Mouse (Mus musculus): ENCODE data around the gene Zfp11. TPM values are rescaled to one million over a fixed set of nuclear protein-coding genes. Genes with fewer than 3 reads are reported as not detected.
"Not testable (repeated sequence)": the region's sequence is repeated elsewhere in the genome, so short reads cannot be mapped to it uniquely, and the experiment has no call there.

The Zfp11 gene
- polyA plus RNA-seq, 1 experiment from 2014 or later = 0.60 TPM

GRCm38 (mm10) chr5:129667851-129668250 lies 2.0 kb downstream of the Zfp11 start:
- WGBS (ENCODE audit: insufficient replicate concordance) = 69% methylated on average over 4 of the region's 4 CpGs
- Histone ChIP-seq H3K4me2 (no peak overlapping the region), H3K4me1 (replicated peaks) (peaks cover 11% of the 10 kb centered on the region; the same call in 1 of the 2 replicates), H3K27me3 (no peaks in the 10 kb centered on the region), H3K4me3 (replicated peaks) (no peak overlapping the region), H3K27ac (replicated peaks) (no peak overlapping the region), H3K36me3 (replicated peaks) (no peaks in the 10 kb centered on the region), H3K9me3 (replicated peaks) (no peaks in the 10 kb centered on the region), H3K9ac (no peak overlapping the region)
- no peak for ATAC-seq (ENCODE audit: insufficient read depth)

DNA sequence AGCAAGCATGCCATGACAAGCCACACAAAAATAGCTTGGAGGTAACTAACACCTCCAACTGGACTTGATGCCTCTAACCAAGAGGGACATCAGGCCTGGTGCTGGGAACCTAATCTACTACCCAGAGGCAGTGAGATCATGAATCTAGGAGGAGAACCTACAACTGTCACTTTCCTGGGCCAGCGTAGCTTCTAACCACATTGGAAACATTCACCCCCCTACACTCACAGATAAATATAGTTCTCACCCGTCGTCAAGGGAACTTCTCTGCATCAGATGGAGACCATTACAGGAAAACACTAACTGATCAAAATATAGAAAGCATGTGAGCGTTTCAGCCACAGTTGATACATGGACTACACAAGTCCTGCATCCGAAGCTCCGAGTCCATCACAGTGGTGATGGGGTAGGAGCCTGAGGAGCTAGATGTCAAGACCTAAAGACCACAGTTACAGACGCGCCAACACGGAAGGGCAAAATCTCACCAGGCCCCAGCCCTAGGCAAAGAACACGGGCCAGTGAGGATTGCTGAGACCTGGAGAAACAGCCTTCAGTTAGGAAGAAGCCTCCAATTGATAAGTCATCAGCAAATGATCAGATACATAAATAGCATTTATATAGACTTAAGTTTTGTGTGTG lies 3.5 kb downstream of the Zfp11 start:
- Histone ChIP-seq H3K27ac (replicated peaks) (no peak overlapping the region), H3K4me3 (replicated peaks) (no peak overlapping the region), H3K36me3 (replicated peaks) (no peaks in the 10 kb centered on the region), H3K4me1 (replicated peaks) (peaks cover 11% of the 10 kb centered on the region; the same call in 1 of the 2 replicates), H3K27me3 (no peaks in the 10 kb centered on the region), H3K4me2 (no peak overlapping the region), H3K9me3 (replicated peaks) (no peaks in the 10 kb centered on the region), H3K9ac (no peak overlapping the region)
- ATAC-seq (ENCODE audit: insufficient read depth) = no peak
- WGBS (ENCODE audit: insufficient replicate concordance) = 63% methylated on average over 10 of the region's 10 CpGs

GRCm38 (mm10) chr5:129664090-129664489 lies 5.8 kb downstream of the Zfp11 start:
- Histone ChIP-seq H3K9ac (no peak overlapping the region), H3K27me3 (no peaks in the 10 kb centered on the region), H3K9me3 (replicated peaks) (no peaks in the 10 kb centered on the region), H3K4me3 (replicated peaks) (no peak overlapping the region), H3K36me3 (replicated peaks) (0 out of 2 replicates have a peak, but pooled peaks cover 5% of the 10 kb centered on the region), H3K4me1 (replicated peaks) (peaks cover 4% of the 10 kb centered on the region; the same call in 1 of the 2 replicates), H3K4me2 (no peak overlapping the region), H3K27ac (replicated peaks) (no peak overlapping the region)
- ATAC-seq (ENCODE audit: insufficient read depth) = no peak
- 67% methylated on average over 5 of the region's 5 CpGs for WGBS (ENCODE audit: insufficient replicate concordance)

- ATAC-seq (ENCODE audit: insufficient read depth) = no peak
- Histone ChIP-seq H3K9me3 (replicated peaks) (no peaks in the 10 kb centered on the region), H3K27me3 (no peaks in the 10 kb centered on the region), H3K4me3 (replicated peaks) (no peak overlapping the region), H3K9ac (no peak overlapping the region), H3K36me3 (replicated peaks) (peaks cover 22% of the 10 kb centered on the region), H3K27ac (replicated peaks) (no peak overlapping the region), H3K4me1 (replicated peaks) (no peaks in the 10 kb centered on the region), H3K4me2 (no peak overlapping the region)
- WGBS (ENCODE audit: insufficient replicate concordance) = 86% methylated on average over 15 of the region's 15 CpGs
These were observed 12.0 kb downstream of the Zfp11 start for GRCm38 (mm10) chr5:129657931-129658330.

- Histone ChIP-seq H3K4me3 (replicated peaks) (no peak overlapping the region), H3K9me3 (replicated peaks) (no peaks in the 10 kb centered on the region), H3K4me2 (no peak overlapping the region), H3K27me3 (no peaks in the 10 kb centered on the region), H3K9ac (no peak overlapping the region), H3K36me3 (replicated peaks) (peaks cover 22% of the 10 kb centered on the region), H3K4me1 (replicated peaks) (no peaks in the 10 kb centered on the region), H3K27ac (replicated peaks) (no peak overlapping the region)
- no peak for ATAC-seq (ENCODE audit: insufficient read depth)
- 84% methylated on average over 10 of the region's 10 CpGs for WGBS (ENCODE audit: insufficient replicate concordance)
These were observed 12.9 kb downstream of the Zfp11 start for GRCm38 (mm10) chr5:129657016-129657415.

DNA sequence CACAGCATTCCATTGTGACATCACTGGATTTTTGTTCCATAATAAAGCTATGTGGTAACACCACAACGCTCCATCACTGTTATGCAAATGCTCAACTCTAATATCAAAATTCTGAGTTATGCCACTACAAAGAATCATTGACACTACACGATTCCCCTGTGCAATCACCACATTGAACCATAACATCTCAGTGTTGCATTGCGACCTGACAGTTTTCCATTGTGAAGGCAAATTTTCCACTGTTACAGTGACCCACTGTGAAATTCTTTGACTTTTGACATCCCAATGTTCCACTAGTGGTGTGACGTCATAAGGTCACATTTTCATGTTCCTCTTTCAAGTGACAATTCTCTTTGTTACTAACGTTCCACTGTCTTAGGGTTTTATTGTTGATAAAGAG lies 19.0 kb downstream of the Zfp11 start:
- no peaks in the 10 kb centered on the region for H3K9me3 ChIP-seq (replicated peaks)
- no peak overlapping the region for H3K4me3 ChIP-seq (replicated peaks)
- H3K27me3 ChIP-seq = no peaks in the 10 kb centered on the region
- no peak overlapping the region for H3K27ac ChIP-seq (replicated peaks)
- no peak overlapping the region for H3K9ac ChIP-seq
- no peak for ATAC-seq (ENCODE audit: insufficient read depth)
- WGBS (ENCODE audit: insufficient replicate concordance) = 67% methylated on average over 5 of the region's 5 CpGs
- H3K4me1 ChIP-seq (replicated peaks) = no peaks in the 10 kb centered on the region
- H3K36me3 ChIP-seq (replicated peaks) = no peaks in the 10 kb centered on the region
- no peak overlapping the region for H3K4me2 ChIP-seq

DNA sequence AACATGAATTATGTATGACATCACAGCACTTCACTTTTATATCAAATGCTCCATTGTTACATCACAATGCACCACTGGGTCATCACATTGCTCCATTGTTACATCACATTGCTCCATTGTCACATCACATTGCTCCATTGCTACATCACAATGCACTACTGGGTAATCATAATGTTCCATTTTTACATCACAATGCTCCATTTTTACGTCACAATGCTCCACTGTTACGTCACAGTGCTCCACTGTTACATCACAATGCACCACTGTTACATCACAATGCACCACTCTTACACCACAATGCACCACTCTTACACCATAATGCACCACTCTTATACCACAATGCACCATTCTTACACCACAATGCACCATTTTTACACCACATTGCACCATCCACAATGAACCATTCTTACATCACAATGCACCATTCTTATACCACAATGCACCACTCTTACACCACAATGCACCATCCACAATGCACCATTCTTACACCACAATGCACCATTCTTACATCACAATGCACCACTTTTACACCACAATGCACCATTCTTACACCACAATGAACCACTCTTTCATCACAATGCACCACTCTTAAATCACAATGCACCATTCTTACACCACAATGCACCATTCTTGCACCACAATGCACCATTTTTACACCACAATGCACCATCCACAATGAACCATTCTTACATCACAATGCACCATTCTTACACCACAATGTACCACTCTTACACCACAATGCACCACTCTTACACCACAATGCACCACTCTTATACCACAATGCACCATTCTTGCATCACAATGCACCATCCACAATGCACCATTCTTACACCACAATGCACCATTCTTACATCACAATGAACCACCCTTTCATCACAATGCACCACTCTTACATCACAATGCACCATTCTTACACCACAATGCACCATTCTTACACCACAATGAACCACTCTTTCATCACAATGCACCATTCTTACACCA lies 37.3 kb downstream of the Zfp11 start:
- not testable (repeated sequence) for H3K9me3 ChIP-seq (replicated peaks); H3K9ac ChIP-seq; H3K27ac ChIP-seq (replicated peaks); H3K4me3 ChIP-seq (replicated peaks); H3K27me3 ChIP-seq; H3K4me1 ChIP-seq (replicated peaks); H3K36me3 ChIP-seq (replicated peaks); H3K4me2 ChIP-seq; ATAC-seq (ENCODE audit: insufficient read depth)
- 59% methylated on average over 2 of the region's 2 CpGs for WGBS (ENCODE audit: insufficient replicate concordance)

- not testable (repeated sequence) for H3K36me3 ChIP-seq (replicated peaks); H3K27me3 ChIP-seq; H3K4me2 ChIP-seq; H3K4me1 ChIP-seq (replicated peaks); H3K9me3 ChIP-seq (replicated peaks); H3K4me3 ChIP-seq (replicated peaks); ATAC-seq (ENCODE audit: insufficient read depth); H3K9ac ChIP-seq; H3K27ac ChIP-seq (replicated peaks)
- WGBS (ENCODE audit: insufficient replicate concordance) = 44% methylated on average over 4 of the region's 4 CpGs
These were observed 43.3 kb downstream of the Zfp11 start for GRCm38 (mm10) chr5:129626586-129626985.

- no peaks in the 10 kb centered on the region for H3K36me3 ChIP-seq (replicated peaks)
- no peaks in the 10 kb centered on the region for H3K9me3 ChIP-seq (replicated peaks)
- ATAC-seq (ENCODE audit: insufficient read depth) = no peak
- H3K4me1 ChIP-seq (replicated peaks) = peaks cover under 1% of the 10 kb centered on the region; the same call in 1 of the 2 replicates
- no peak overlapping the region for H3K4me2 ChIP-seq
- WGBS (ENCODE audit: insufficient replicate concordance) = 63% methylated on average over 6 of the region's 6 CpGs
- H3K9ac ChIP-seq = no peak overlapping the region
- H3K4me3 ChIP-seq (replicated peaks) = no peak overlapping the region
- H3K27ac ChIP-seq (replicated peaks) = no peak overlapping the region
- H3K27me3 ChIP-seq = no peaks in the 10 kb centered on the region
These were observed 43.8 kb downstream of the Zfp11 start for GRCm38 (mm10) chr5:129626099-129626498.

- no peak for ATAC-seq (ENCODE audit: insufficient read depth)
- Histone ChIP-seq H3K4me3 (replicated peaks) (no peak overlapping the region), H3K4me1 (replicated peaks) (peaks cover 5% of the 10 kb centered on the region; the same call in 1 of the 2 replicates), H3K27me3 (no peaks in the 10 kb centered on the region), H3K9me3 (replicated peaks) (no peaks in the 10 kb centered on the region), H3K27ac (replicated peaks) (no peak overlapping the region), H3K9ac (no peak overlapping the region), H3K36me3 (replicated peaks) (no peaks in the 10 kb centered on the region), H3K4me2 (no peak overlapping the region)
- 52% methylated on average over 5 of the region's 5 CpGs for WGBS (ENCODE audit: insufficient replicate concordance)
These were observed 48.5 kb downstream of the Zfp11 start for GRCm38 (mm10) chr5:129621361-129621760.

DNA sequence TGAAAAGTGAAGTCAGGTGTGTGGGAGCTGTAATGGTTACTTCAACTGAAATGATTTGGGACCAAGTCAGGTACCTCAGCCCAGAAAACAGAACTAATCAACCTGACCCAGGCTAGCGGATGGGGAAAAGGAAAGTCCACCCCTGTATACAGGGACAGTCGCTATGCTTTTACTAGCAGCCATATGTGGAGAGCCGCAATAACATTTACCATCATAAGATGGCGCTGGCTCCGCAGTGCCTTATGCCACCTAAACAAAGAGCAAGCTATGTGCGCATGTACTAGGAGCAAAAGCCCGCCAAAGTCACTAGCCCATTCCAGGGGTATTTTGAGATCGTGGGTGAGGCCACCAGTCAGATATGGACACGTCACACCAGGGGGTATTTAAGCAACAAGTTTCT lies 49.3 kb downstream of the Zfp11 start:
- not testable (repeated sequence) for H3K9me3 ChIP-seq (replicated peaks); H3K4me2 ChIP-seq; H3K27ac ChIP-seq (replicated peaks); H3K27me3 ChIP-seq; H3K36me3 ChIP-seq (replicated peaks); ATAC-seq (ENCODE audit: insufficient read depth); H3K4me3 ChIP-seq (replicated peaks); H3K9ac ChIP-seq; H3K4me1 ChIP-seq (replicated peaks)
- 43% methylated on average over 9 of the region's 9 CpGs for WGBS (ENCODE audit: insufficient replicate concordance)
